Mouse (Mus musculus) lung, postnatal 10 days (tissue): ENCODE measurements around the gene Grb7.

Experiments
- DNase-seq: peaks from one replicate; pipeline ENCODE4 v3.0.0; 2021

Gene Grb7

DNA sequence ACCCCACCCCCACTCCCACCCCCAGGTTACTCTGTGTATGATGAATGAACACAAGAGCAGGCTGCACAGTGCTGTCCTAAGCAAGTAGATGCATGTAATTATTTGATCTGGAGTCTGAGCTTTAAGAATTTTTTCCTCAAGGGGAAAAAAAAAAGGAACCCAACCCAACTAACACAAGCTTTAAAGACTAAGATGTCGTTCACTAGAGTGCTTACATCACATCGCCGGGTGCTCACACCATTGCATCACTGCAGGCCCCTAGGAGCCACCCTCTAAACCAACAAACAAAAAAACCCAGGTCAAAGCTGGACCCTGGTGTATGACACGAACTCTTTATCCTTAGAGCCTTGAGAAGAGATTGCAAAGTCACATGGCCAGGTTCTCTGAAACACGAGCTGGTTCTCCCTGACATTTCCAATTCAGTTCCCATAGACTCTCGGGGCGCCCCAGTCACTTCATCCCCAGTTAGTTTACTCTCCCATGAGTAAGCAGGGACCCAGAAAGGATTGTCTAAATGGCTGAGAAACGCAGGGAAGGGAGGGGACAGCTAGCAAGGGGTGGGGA lies 27.8 kb downstream of the Grb7 start:
- no peak for DNase-seq

DNA sequence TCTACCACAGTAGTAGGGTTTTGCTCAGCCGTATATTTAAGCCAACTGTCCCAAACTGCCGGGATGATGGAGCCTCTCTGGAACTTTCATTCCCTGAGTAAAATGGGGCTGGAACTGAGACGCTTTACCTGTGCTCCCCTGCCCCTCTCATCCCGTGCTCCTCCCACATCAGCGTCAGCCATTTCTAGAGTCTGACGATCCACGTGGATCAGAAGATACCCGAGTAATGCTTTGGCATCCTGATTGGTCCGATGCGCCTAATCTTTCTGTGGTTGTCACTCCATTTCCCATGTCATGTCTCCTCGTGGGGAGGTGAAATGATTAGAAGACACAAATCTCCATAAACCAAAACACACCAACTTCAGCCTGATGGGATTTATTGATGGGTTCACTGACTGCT lies 28.8 kb downstream of the Grb7 start:
- DNase-seq = no peak

DNA sequence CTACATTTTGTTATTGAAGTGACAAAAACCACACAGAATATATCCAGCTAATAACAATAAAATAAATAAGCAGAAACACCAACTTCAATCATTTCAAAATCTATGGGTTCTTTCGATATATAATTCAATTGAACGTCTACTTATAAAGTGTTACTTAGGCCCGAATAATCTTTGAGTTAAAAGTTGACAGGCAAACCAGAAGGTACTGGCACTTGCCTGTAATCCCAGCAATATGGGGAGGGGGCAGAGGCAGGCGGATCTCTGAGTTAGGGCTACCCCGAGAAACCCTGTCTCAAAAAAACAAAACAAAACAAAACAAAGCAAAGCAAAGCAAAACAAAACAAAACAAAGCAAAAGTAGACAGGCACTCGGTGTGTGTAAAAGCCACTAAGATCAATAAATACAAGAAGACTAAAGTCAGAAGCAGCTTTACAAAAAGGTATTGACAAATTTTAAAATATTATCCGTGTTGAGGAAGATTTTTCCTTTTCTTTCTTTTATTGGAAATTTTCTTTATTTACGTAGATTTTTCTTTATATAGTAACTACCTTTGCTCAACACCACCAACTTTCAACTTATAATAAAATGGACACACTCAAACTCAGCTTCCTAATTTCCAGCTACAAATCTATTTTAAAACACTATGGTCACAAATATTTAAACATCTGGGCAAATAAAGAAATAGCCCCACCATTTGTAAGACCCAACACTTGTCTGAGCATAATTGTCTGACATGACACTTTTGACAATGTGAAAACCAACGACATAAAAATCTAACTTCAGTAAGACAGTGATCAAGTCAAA lies 29.6 kb downstream of the Grb7 start:
- no peak for DNase-seq

DNA sequence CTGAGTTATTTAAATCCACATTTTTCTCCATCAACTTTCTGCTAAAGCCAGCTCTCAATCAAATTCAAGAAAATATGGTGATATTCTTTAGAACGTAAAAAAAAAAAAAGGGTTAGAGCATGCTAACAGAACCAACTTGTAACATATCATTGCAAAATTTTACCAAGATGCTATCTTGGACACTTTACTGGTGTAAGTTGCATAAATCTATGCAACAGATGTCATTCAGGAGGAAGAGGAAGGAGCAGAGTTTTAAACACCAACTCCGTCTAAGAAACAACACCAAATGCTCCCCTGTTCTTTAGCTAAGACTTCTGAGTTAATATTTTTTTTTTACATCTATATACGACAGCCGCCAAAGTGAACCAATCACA lies 30.2 kb downstream of the Grb7 start:
- no peak for DNase-seq

DNA sequence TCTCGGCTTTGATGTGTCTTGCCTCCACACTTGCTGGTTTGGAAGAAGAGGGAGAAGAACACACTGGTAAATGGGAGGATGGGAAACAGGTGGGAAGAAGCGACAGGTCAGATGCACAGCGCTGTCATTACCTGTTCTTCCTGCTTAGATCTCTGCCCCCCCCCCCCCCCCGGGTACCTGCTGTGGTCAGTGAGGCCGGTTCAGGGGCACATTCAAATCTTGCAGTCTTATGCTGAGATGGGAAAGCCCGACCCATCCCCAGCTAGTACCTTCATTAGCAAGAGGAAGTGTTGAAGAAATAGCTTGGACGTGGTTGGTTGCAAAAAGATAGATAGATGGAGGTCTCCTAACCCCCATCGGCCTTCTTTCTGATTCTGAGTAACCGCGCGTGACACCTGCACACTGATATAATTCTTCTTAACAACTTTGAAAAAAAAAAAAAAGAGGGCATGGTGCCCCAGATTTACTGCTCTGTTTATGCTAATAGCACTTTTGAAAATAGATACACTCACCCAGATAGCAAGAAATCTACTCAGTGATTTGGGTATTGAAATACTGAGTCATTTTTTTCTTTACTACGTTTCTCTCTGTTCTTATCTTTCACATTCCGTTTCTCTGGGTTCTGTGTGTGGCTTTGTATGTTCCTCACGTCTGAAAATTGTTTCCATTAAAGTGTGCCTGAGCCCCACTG lies 31.0 kb downstream of the Grb7 start:
- no peak for DNase-seq

DNA sequence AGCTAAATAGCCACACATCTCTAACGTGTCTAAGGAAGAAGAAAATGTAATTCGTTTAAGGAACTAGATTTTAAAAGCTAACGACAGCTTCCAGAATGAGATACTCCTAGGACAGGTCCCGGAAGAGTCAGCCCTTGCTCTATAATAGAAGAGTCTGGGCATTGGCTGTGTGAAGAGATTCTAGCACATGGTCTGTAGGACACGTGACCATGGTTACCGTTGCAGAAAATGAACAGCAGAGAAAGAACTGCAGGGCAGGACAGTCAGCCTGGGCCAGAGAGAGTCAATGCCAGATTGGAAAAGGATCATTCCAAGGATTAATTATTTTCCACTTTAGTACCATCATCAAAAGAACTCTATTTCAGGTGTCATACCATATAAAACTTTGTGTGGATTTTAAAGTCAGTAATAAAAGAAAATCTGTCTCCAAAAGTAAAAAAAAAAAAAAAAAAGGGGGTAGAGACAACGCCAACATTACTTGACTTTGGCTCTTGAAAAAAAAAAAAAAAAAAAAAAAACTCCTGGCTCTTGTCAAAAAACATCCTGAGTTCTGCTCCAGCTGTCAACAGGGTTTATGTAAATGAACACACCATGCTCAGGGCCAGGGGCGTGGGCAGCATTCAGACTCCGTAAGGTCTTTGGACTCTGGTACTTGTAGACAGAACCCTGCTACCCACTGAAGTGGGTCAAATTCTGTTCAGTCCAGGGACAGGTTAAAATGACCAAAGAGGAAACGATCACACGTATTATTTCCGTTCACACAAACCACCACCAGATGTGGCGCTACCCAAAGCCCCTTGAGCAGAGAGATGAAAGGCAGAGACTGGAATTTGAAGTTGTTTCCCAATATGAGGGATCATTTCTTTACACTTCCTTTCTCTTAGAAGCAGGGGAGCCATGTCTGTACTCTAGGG lies 33.1 kb downstream of the Grb7 start:
- DNase-seq = no peak

DNA sequence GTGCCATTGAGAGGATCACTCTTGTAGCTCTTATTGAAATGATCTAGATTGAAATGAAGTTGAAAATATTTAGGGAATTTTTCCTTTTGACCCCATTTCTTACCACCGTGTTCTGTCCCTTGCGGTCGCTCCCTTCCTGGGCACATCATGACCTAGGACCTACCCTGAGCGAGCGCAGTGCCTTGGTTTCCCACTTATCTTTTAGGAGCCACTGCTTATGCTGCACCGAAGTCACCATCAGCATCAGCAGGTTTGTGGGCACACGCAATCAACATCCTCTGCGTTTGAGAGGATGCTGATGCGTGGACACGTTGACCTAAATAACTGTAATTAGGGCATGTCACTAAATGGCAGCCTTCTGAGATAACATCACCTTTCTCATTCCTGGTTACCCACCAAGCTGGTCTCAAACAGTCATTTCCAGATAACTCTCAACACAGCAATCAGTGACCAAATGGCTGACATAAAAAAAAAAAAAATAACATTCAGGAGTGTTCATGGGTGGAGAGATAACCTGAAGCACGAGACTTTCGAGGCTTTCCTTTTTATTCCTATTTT lies 33.8 kb downstream of the Grb7 start:
- no peak for DNase-seq

DNA sequence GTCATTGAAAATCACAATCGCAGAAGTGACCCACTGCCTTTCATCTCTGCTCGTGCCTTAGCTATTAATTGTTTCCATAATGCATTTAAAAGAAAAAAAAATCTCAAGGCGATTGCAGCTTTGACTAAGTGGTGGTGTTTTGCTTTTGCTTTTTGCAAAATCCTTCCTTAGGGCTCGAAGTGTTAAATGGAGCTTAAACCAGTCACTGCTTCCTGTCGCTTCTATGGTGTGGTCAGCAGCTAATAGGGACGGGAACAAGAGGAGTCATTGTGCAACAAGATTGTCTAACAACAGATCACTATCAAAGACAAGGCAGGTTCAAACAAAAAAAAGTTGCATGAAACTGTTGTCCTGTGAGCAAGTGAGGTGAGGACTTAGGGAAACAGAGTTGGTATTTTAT lies 35.0 kb downstream of the Grb7 start:
- DNase-seq = no peak

DNA sequence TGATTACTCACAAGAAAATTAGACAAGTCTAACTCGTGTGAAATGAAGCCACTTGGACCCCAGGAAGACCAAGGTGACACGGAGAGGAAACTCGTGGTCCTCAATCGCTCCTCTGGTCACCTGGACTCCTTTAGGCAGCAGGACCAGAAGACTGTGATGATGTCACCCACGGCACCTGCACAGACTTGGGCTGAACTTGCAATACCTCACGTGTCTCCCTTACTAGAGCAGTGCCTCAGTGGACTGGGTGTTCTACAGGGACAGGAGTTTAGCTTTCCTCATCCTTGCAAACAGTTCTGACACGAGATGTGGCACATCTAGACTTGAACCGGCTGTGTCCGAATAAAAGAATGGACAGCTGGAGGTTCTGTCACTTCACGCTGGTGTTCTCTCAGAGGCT lies 35.9 kb downstream of the Grb7 start:
- no peak for DNase-seq

DNA sequence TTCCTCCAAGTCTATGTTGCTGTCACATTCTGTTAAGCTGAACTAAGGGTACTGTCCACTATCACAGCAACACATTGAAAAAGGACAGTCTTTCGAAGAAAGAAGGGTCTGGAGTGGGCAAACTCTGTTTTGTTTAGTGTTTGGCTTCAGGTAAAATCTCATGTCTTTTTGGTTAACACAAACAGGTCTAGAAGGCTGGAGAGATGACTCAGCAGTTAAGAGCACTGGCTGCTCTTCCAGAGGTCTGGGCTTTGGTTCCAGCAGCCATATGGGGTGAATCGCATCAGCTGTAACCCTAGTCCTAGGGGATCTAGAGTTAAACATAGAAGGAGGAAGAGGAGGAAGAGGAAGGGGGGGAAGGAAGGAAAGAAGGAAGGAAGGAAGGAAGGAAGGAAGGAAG lies 39.6 kb downstream of the Grb7 start:
- no peak for DNase-seq

DNA sequence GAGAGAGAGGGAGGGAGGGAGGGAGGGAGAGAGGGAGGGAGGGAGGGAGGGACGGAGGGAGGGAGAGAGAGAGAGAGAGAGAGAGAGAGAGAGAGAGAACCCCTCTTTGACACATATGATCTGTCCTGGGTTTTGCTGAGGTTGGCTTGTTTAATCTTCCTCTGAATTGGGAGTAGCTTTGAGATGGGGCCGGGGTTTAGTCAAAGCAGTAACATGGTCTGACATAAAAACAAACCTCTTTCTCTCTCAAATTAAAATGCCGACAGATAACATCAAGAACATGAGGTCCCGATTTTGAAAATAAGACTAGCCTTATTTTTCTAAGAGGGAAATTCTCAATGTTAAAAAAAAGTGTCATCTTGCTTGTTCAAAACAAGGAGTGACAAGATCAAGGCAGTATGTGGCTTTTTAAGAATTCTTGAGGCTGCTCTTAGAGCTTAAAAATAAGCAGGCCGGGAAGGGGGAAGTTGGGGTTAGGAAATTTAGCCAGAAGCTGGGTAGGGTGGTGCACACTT lies 41.4 kb downstream of the Grb7 start:
- DNase-seq = no peak

DNA sequence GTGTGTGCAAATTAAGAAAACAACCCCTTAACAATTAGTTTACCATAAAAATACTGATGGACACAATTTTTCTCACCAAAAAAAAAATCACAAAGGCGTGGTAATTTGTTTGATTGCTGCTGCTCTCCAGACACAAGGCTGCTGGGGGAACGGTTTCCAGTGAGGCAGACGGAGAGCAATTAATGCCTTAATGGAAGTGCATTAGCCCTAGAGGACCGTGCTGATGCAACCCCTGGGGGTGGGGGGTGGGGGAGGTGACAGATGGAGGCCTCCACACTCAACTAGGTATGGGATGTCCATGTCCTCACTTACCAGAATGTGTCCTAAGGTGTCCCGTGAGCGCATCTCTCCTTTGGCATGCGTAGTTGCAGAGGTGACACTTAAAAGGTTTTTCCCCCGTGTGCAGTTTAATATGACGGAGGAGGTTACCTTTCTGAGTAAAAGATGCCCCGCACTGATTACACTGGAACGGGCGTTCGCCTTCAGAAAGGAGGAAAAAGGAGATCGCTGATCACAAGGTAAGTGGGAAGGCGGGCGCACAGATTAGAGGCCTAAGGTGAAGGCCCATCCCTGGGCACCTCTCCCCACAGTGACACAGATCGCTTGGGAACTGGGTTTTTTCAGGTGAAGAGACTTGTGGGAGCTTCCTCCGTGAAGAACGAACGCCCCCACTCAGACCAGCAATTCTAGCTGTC lies 42.5 kb downstream of the Grb7 start:
- no peak for DNase-seq

DNA sequence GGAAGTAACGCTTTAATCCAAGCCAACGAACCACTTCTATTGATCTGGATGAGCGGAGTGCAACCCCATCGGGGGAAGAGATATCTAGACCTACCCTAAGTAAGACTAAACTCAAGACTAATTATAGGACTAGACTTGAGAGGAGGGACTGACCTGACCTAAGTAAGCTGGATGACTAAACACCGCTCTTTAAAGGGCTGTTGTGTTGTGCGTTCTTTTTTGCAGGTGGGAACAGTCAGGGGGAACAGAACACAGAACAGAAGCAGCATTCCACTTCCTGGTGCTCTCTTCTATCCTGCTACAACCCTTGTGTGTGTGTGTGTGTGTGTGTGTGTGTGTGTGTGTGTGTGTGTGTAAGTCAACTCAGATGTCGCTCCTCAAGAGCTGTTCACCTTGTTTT lies 45.4 kb downstream of the Grb7 start:
- no peak for DNase-seq

DNA sequence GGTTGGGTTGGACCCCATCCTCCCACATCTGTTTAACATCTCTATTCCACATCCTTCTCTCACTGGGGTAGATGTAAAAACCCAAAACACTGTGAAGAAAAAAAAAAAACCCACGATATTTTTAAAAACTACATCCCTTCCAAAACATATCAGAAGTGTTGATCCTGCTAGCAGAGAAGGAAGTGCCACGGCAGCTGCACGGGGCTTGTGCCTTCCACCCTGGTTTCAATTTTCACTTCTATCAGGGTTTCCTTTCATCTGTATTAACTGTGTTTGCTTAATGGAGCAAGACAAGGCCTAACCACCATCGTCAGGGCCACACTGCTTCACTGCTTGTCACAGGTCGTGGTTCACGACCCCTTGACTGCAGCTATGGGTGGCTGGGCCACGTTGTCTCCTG lies 46.8 kb downstream of the Grb7 start:
- DNase-seq = no peak

DNA sequence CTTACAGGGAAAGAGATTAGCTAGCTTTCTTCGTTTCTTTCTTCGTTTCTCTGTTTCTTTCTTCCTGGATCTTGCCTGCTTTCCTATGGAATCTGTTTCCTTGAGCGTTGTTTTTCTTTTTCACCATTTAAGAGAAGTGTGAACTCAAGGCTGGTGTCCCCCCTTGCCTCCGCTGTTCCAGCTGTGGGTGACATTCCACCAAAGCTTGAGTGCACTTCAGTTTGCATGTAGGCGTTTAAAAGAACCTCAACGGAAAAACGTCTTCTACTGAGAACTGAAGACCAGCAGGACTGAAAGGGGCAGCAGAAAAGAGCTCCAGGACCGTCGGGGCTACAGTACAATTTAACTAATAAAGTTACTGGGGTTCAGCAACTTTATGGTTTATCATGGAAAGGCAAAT lies 47.2 kb downstream of the Grb7 start:
- DNase-seq = no peak

DNA sequence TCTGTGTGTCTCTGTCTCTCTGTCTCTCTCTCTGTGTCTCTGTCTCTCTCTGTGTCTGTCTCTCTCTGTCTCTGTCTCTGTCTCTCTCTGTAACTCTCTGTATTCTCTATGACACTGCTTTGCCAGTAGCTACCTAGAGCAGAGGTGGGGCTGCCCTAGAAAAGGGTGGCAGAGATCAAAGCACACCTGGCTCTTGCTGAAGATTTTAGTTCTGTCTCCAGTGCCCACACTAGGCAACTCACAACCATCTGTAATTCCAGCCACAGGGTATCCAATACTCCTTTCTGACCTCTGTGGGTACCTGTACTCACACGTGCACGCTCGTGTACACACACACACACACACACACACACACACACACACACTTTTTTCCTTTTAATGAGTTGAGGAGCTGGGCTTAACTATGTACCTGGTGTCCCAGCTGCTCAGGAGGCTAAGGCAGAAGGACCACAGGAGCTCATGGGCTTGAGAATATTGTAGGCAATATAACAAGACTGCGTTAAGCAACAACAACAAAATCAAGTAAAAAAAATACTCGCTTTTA lies 49.1 kb downstream of the Grb7 start:
- no peak for DNase-seq

DNA sequence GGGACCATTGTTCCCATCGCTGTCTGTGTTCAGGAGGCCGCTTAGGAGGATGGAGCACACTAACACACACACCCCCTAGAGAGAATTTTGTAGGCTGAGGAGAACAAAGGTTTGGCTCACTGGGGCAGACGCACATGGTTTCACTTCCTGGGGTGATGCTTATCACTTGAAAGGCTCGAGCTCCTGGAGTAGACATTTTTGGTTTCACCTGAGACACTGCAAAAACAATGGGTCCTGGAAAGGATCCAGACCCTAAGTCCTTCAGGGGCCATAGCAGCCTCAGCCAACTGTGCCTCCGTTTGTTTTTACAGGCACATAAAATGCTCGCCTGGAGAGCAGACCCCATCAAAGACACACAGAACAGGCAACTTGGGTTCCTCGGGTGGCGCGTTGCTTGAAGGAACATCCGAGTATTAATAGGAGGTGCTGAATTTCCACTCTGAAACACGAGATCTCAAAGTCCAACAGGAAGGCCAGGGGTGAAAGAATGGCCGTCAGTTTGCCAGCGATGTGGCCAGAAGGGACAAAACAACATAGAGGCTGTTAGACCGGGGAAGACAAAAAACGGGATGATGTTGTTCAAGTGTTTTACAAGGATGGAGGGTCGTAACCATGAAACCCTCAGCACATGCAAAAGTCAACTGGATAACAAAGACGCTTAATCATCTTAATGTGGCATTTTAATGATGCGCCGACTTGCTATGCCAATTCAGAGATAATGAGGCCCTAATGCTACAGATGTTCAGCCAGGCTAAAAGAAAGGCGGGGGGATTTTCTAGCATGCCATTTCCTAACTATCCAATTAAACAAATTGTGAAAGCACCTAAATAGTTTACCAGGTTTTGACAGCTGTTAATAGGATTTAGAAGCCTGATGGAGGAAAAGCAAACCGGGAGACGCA lies 51.4 kb downstream of the Grb7 start:
- no peak for DNase-seq

DNA sequence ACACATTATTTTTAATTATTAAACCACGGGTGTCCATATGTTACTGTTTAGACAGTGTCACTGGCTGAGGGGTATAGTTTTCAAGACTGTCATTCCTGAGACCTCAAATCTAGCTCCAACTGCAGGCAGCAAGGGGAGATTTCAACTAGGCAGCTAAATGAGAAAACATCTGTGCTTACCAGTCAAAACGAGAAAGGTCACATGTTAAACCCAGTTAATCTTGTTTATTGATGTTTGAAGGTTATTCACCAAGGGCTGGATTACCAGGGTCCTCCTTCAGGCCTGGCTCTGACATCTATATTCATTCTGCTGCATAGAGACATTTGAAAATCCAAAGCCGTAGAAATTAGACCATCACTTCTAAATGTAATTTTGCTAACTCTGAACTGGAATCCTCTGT lies 58.7 kb downstream of the Grb7 start:
- no peak for DNase-seq
